Comparison of ENCODE assay signal across 9 mouse cellular contexts in genomic region chr9:62777461-62777860, GRCm38 (mm10). TPM values are rescaled to one million over a fixed set of nuclear protein-coding genes. Genes with fewer than 3 reads are reported as not detected.
DNase-seq lines count a peak whose midpoint lies in the region; ATAC-seq and TF ChIP-seq lines count a peak whose summit lies in the region.
"Had no signal": no experiment of that assay in that cellular context is flagged by ENCODE, and none has a peak within 500 bp of the region (broad histone marks: within the 10 kb centered on the region; RNA-seq: fewer than 3 reads in every experiment).

No protein-coding gene starts in this region.

- DNase-seq in CD4-positive, CD25-positive, alpha-beta regulatory T cell, adult 2 months (ENCODE audit: low read depth, low spot score), result peak; percentile 76
- DNase-seq in c-Kit-positive CD71-negative TER-119-negative erythroid progenitor cells, embryonic 14.5 days (ENCODE audit: low read depth), result peak; percentile 50
- peak; percentile 69 for DNase-seq in forebrain, embryonic 10.5 days (ENCODE audit: extremely low spot score, low spot score)
- peak; percentile 63 for DNase-seq in left cerebral cortex, adult 11 months (ENCODE audit: low spot score)
- DNase-seq in spleen, adult 2 months (ENCODE audit: low read depth in 1 of 2, low spot score in 2 of 2), result peak; percentile 12 to 22

- H3K36me3 ChIP-seq in forebrain, embryonic 10.5 days (replicated peaks), result no peaks in the 10 kb centered on the region
- no peaks in the 10 kb centered on the region for H3K36me3 ChIP-seq in hindbrain, embryonic 16.5 days (ENCODE audit: control insufficient read depth, insufficient read depth, low read length)
- H3K36me3 ChIP-seq in spleen, adult 2 months (ENCODE audit: control insufficient read depth, insufficient read depth, low read length), result no peaks in the 10 kb centered on the region
- H3K36me3 ChIP-seq: midbrain, embryonic 12.5 days had no signal

- no peak for TF ChIP-seq POLR2A in spleen, adult 2 months (IDR thresholded peaks at IDR 0.05; ENCODE audit: low read depth, low read length)

- no peak overlapping the region for H3K4me3 ChIP-seq in forebrain, embryonic 10.5 days
- H3K4me3 ChIP-seq in hindbrain, embryonic 16.5 days (ENCODE audit: low read length), result no peak overlapping the region
- no peak overlapping the region for H3K4me3 ChIP-seq in spleen, adult 2 months (ENCODE audit: extremely low read depth, insufficient read depth, insufficient read length)
- H3K4me3 ChIP-seq: midbrain, embryonic 12.5 days had no signal

- WGBS in forebrain, embryonic 10.5 days, result 9% methylated on average over 5 of the region's 5 CpGs
- WGBS in hindbrain, embryonic 16.5 days, result 5% methylated on average over 5 of the region's 5 CpGs
- WGBS in spleen, adult 2 months, result 9% methylated on average over 5 of the region's 5 CpGs

- TF ChIP-seq CTCF in spleen, adult 2 months (IDR thresholded peaks at IDR 0.05; ENCODE audit: extremely low read depth, insufficient read depth, insufficient read length, insufficient replicate concordance), result peak; percentile 51; the same call in 1 of the 2 replicates

- no peaks in the 10 kb centered on the region for H3K27me3 ChIP-seq in forebrain, embryonic 10.5 days (ENCODE audit: poor library complexity, severe bottlenecking)
- H3K27me3 ChIP-seq in hindbrain, embryonic 16.5 days (replicated peaks; ENCODE audit: control insufficient read depth, insufficient read depth, low read length), result no peaks in the 10 kb centered on the region
- no peaks in the 10 kb centered on the region for H3K27me3 ChIP-seq in spleen, adult 2 months (ENCODE audit: control insufficient read depth, insufficient read depth, low read length)
- H3K27me3 ChIP-seq: midbrain, embryonic 12.5 days had no signal

- H3K4me2 ChIP-seq in hindbrain, embryonic 16.5 days (ENCODE audit: low read length), result no peak overlapping the region
- H3K4me2 ChIP-seq: midbrain, embryonic 12.5 days had no signal

- ATAC-seq in CD4-positive, CD25-positive, alpha-beta regulatory T cell, adult 4 months, result no peak
- peak; percentile 79 for ATAC-seq in hindbrain, embryonic 16.5 days
- 0 out of 2 replicates have a peak, but pooled peaks have one; percentile 45 for ATAC-seq in megakaryocyte, adult 5-6 weeks (ENCODE audit: poor library complexity, severe bottlenecking)

- H3K27ac ChIP-seq in forebrain, embryonic 10.5 days, result no peak overlapping the region
- H3K27ac ChIP-seq in hindbrain, embryonic 16.5 days (ENCODE audit: low read depth, low read length), result no peak overlapping the region
- H3K27ac ChIP-seq in spleen, adult 2 months (ENCODE audit: insufficient read depth, low read length), result no peak overlapping the region
- H3K27ac ChIP-seq: midbrain, embryonic 12.5 days had no signal

- H3K9me3 ChIP-seq in forebrain, embryonic 10.5 days, result no peaks in the 10 kb centered on the region
- H3K9me3 ChIP-seq in hindbrain, embryonic 16.5 days (ENCODE audit: control insufficient read depth, low read length), result no peaks in the 10 kb centered on the region
- H3K9me3 ChIP-seq: midbrain, embryonic 12.5 days had no signal

- no peak overlapping the region for H3K9ac ChIP-seq in hindbrain, embryonic 16.5 days (ENCODE audit: low read depth, low read length)
- H3K9ac ChIP-seq: midbrain, embryonic 12.5 days had no signal

- peaks cover 18% of the 10 kb centered on the region for H3K4me1 ChIP-seq in forebrain, embryonic 10.5 days
- peaks cover 5% of the 10 kb centered on the region for H3K4me1 ChIP-seq in hindbrain, embryonic 16.5 days (ENCODE audit: control insufficient read depth, insufficient read depth, low read depth, low read length)
- H3K4me1 ChIP-seq in spleen, adult 2 months (ENCODE audit: control insufficient read depth, insufficient read depth, insufficient read length), result no peaks in the 10 kb centered on the region

RNA-seq across cellular contexts. Expression of gene Fem1b, which starts 34.3 kb away (rescaled TPM):
- polyA plus RNA-seq in CD4-positive, CD25-positive, alpha-beta regulatory T cell, adult 4 months (2017; shearing (Covaris generic)), result 1 to 10 TPM; 3.9 to 4.7 TPM
- 33.8 and 35.2 TPM in 2 replicates for polyA plus RNA-seq in forebrain, embryonic 10.5 days (2016; fragmentation: Nextera tagmentation; extraction: Ambion mirVana)
- polyA plus RNA-seq in hindbrain, embryonic 16.5 days (2015; fragmentation: Nextera tagmentation; extraction: Ambion mirVana), result 44.5 and 55.2 TPM in 2 replicates
- 14.9 and 15.2 TPM in 2 replicates for total RNA-seq in megakaryocyte, adult 5-6 weeks (2015)
- 29.3 and 31.6 TPM in 2 replicates for total RNA-seq in megakaryocyte, adult 5-6 weeks (2017)
- polyA plus RNA-seq in spleen, adult 2 months (2012; rRNA removed), result 5.3 and 7.1 TPM in 2 replicates

Comparison
In these comparisons a context has a peak if more than half of its experiments do, and no peak if none do; other contexts are left out.
1. DNase-seq: peak in every context shown above with its lines; median percentile 76 in CD4-positive, CD25-positive, alpha-beta regulatory T cell, adult 2 months; 69 in forebrain, embryonic 10.5 days; 63 in left cerebral cortex, adult 11 months; 50 in c-Kit-positive CD71-negative TER-119-negative erythroid progenitor cells, embryonic 14.5 days; 17 in spleen, adult 2 months.